ENCODE assay signal across 9 mouse cellular contexts in the genomic region with DNA sequence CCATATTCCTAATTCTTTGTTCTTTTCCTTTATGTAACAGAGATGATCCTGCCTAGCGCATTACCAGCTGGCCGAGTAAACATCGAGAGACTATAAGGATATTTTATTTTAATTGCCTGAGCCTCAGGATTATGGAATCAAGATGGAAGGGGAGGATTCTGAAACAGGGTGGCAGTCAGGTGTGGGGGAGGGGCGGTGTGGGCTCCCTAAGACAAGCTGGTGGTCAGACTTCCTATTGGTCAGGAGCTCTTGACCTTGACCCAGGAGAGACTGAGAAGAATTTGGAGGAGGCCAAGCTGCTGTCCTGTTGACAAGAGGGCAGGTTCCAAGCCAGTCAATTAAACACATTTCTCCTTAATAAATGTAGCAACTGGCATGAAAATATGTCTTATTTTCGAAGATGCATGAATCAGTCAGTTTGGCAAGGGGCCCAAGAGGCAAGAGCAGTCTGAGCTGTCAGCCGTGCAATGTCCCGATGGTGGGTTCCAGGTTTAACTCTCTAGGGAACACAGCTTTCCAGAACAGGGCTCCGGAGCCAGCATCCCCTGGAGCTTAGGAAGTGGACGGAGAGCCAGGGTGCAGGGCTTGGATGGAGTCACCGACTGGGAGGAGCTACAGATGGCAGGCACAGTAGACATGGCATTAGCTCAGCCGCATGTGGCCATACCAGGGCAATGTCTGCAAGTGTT. TPM values are rescaled to one million over a fixed set of nuclear protein-coding genes. Genes with fewer than 3 reads are reported as not detected.
A peak's percentile ranks its signal among the peaks of the same experiment; 100 is the strongest.
DNase-seq lines count a peak whose midpoint lies in the region; ATAC-seq and TF ChIP-seq lines count a peak whose summit lies in the region.
"Had no signal": no experiment of that assay in that cellular context is flagged by ENCODE, and none has a peak within 500 bp of the region (broad histone marks: within the 10 kb centered on the region; RNA-seq: fewer than 3 reads in every experiment).

No protein-coding gene starts in this region.

- H3K4me3 ChIP-seq in heart, embryonic 10.5 days = no peak overlapping the region
- no peak overlapping the region for H3K4me3 ChIP-seq in myocyte
- H3K4me3 ChIP-seq in thymus, adult 2 months (ENCODE audit: control insufficient read depth, insufficient read depth, low read length) = no peak overlapping the region
- H3K4me3 ChIP-seq: stomach, embryonic 15.5 days had no signal

- intact Hi-C loops in heart, postnatal 36 days (cut with DNase I) = no loop called here

- DNase-seq in heart, adult 8-10 months (ENCODE audit: low spot score) = peak; percentile 12
- DNase-seq in heart, embryonic 10.5 days (ENCODE audit: low spot score) = no peak
- peak; percentile 12 for DNase-seq in cerebellum, adult 11 months
- peak; percentile 32 to 39 for DNase-seq in heart, postnatal 36 days
- DNase-seq in thymus, adult 2 months = no peak

- peak overlapping the region; percentile 1 for H3K4me2 ChIP-seq in myocyte (ENCODE audit: low read depth)
- H3K4me2 ChIP-seq: stomach, embryonic 15.5 days had no signal

- 80% methylated on average over 11 of the region's 11 CpGs for WGBS in heart, embryonic 10.5 days
- WGBS in thymus, adult 2 months = 88% methylated on average over 11 of the region's 11 CpGs

- TF ChIP-seq CTCF in thymus, adult 2 months (IDR thresholded peaks at IDR 0.05; ENCODE audit: borderline replicate concordance, control insufficient read depth, extremely low read depth, insufficient read depth, low read length, poor library complexity) = no peak

- no peaks in the 10 kb centered on the region for H3K27me3 ChIP-seq in heart, embryonic 10.5 days (ENCODE audit: insufficient read depth, poor library complexity, severe bottlenecking)
- no peaks in the 10 kb centered on the region for H3K27me3 ChIP-seq in myocyte (ENCODE audit: control insufficient read depth, insufficient read depth, insufficient read length)
- no peaks in the 10 kb centered on the region for H3K27me3 ChIP-seq in thymus, adult 2 months (ENCODE audit: control insufficient read depth, insufficient read depth, low read length)
- H3K27me3 ChIP-seq: stomach, embryonic 15.5 days had no signal

- H3ac ChIP-seq in myocyte (ENCODE audit: control insufficient read depth, insufficient read length) = no peak overlapping the region

- no peaks in the 10 kb centered on the region for H3K36me3 ChIP-seq in heart, embryonic 10.5 days
- no peaks in the 10 kb centered on the region for H3K36me3 ChIP-seq in myocyte (ENCODE audit: control insufficient read depth, insufficient read depth)
- H3K36me3 ChIP-seq in thymus, adult 2 months (ENCODE audit: control insufficient read depth, insufficient read depth, low read length) = no peaks in the 10 kb centered on the region
- H3K36me3 ChIP-seq: stomach, embryonic 15.5 days had no signal

- TF ChIP-seq POLR2A in myocyte (IDR thresholded peaks at IDR 0.05; ENCODE audit: insufficient read length, low read depth) = no peak
- no peak for TF ChIP-seq POLR2A in thymus, adult 2 months (IDR thresholded peaks at IDR 0.05; ENCODE audit: control insufficient read depth, extremely low read depth, insufficient read depth, low read length, poor library complexity)

- no peak overlapping the region for H3K27ac ChIP-seq in heart, embryonic 10.5 days
- H3K27ac ChIP-seq in thymus, adult 2 months (ENCODE audit: control insufficient read depth, insufficient read depth, low read length) = no peak overlapping the region
- H3K27ac ChIP-seq: stomach, embryonic 15.5 days had no signal

- H3K4me1 ChIP-seq in heart, embryonic 10.5 days = no peaks in the 10 kb centered on the region
- no peaks in the 10 kb centered on the region for H3K4me1 ChIP-seq in thymus, adult 2 months (replicated peaks; ENCODE audit: control insufficient read depth, insufficient read depth, low read length)
- H3K4me1 ChIP-seq: stomach, embryonic 15.5 days had no signal

- no peak for ATAC-seq in megakaryocyte progenitor cell, adult 5-6 weeks (replicated peaks; ENCODE audit: poor library complexity)
- no peak for ATAC-seq in monocyte, adult 5-6 weeks (replicated peaks; ENCODE audit: insufficient number of reproducible peaks, low FRiP score, low TSS enrichment, poor library complexity, severe bottlenecking)

- H3K79me2 ChIP-seq in myocyte (ENCODE audit: control insufficient read depth, insufficient read depth) = no peaks in the 10 kb centered on the region

- no peaks in the 10 kb centered on the region for H3K9me3 ChIP-seq in heart, embryonic 10.5 days
- H3K9me3 ChIP-seq: stomach, embryonic 15.5 days had no signal

TF ChIP-seq in myocyte, 11 proteins besides CTCF, POLR2A, EP300 and RAD21:
- TF ChIP-seq CEBPB (IDR thresholded peaks at IDR 0.05; ENCODE audit: insufficient read depth, poor library complexity, severe bottlenecking) = no peak
- no peak for TF ChIP-seq TCF3 (IDR thresholded peaks at IDR 0.05; ENCODE audit: insufficient read length, low read depth)
- TF ChIP-seq E2F4 (IDR thresholded peaks at IDR 0.05; ENCODE audit: insufficient read depth) = no peak
- TF ChIP-seq MYOG (IDR thresholded peaks at IDR 0.05; ENCODE audit: control insufficient read depth in 1 of 3, insufficient read depth in 1 of 3, insufficient read length in 2 of 3, low read depth in 2 of 3) = no peak
- no peak for TF ChIP-seq POLR2AphosphoS2 (IDR thresholded peaks at IDR 0.05; ENCODE audit: insufficient read length, low read depth)
- no peak for TF ChIP-seq SRF (IDR thresholded peaks at IDR 0.05; ENCODE audit: control insufficient read depth, insufficient read length, low read depth)
- TF ChIP-seq USF1 (IDR thresholded peaks at IDR 0.05; ENCODE audit: low read depth) = no peak
- no peak for TF ChIP-seq MYOD1 (IDR thresholded peaks at IDR 0.05; ENCODE audit: control insufficient read depth in 1 of 3, insufficient read length in 2 of 3, low read depth in 2 of 3)
- TF ChIP-seq MAX (IDR thresholded peaks at IDR 0.05; ENCODE audit: low read depth) = no peak
- no peak for TF ChIP-seq REST (IDR thresholded peaks at IDR 0.05; ENCODE audit: insufficient read depth, insufficient read length)
- no peak for TF ChIP-seq TCF12 (IDR thresholded peaks at IDR 0.05; ENCODE audit: insufficient read depth, poor library complexity, severe bottlenecking)

RNA-seq across cellular contexts. Expression of a gene that starts 55.3 kb away (rescaled TPM):
- total RNA-seq in heart, adult 8-10 months (2022) = 1 to 10 TPM; 6.1 to 7.1 (median 6.8) TPM
- 1.4 and 3.9 TPM in 2 replicates for polyA plus RNA-seq in heart, embryonic 10.5 days (2016; fragmentation: Nextera tagmentation; extraction: Ambion mirVana)
- 10 to 100 TPM; 16.3 to 18.7 TPM for total RNA-seq in heart, postnatal 36 days (2021)
- 24.9 TPM for polyA plus RNA-seq in myocyte (2012; fragmentation: generic; extraction: Trizol)
- polyA plus RNA-seq in thymus, adult 2 months (2012; rRNA removed) = 4.9 and 5.5 TPM in 2 replicates
- 0.17 TPM in 1 of 2 replicates, not detected in the other for total RNA-seq in megakaryocyte progenitor cell, adult 5-6 weeks (2015)
- total RNA-seq in megakaryocyte progenitor cell, adult 5-6 weeks (2017) = not detected in 2 replicates
- 0.11 TPM in 1 of 3 replicates, not detected in the others for total RNA-seq in monocyte, adult 5-6 weeks (2017)

Comparison
In these comparisons a context has a peak if more than half of its experiments do, and no peak if none do; other contexts are left out.
1. DNase-seq: peak in heart, adult 8-10 months (single experiment), cerebellum, adult 11 months (single experiment) and heart, postnatal 36 days (2 of 2); none in heart, embryonic 10.5 days (single experiment) and thymus, adult 2 months (single experiment).